Mouse (Mus musculus) midbrain, embryonic 15.5 days (tissue): ENCODE measurements around the gene Jund. TPM values are rescaled to one million over a fixed set of nuclear protein-coding genes. Genes with fewer than 3 reads are reported as not detected.
A peak's percentile ranks its signal among the peaks of the same experiment; 100 is the strongest.

ENCODE experiments used
- ATAC-seq: fragments of 200-750 bp; cut with Nextera tagmentation; replicated peaks from 2 replicates; pipeline ENCODE4 v1.8.0; 2017; ENCODE audit warnings: moderate TSS enrichment
- H3K27ac ChIP-seq: fragments of 300-500 bp; sonication (generic); 2 replicates; pipeline ENCODE4 v1.5.1; 2015; ENCODE audit warnings: mild to moderate bottlenecking, inconsistent platforms
- H3K27me3 ChIP-seq: fragments of 300-500 bp; sonication (generic); replicated peaks from 2 replicates; pipeline ENCODE4 v1.6.1; 2015; ENCODE audit warnings: inconsistent platforms
- H3K36me3 ChIP-seq: fragments of 300-500 bp; sonication (generic); replicated peaks from 2 replicates; pipeline ENCODE4 v1.6.1; 2015; ENCODE audit warnings: inconsistent platforms
- H3K4me1 ChIP-seq: fragments of 300-500 bp; sonication (generic); 2 replicates; pipeline ENCODE4 v1.6.1; 2015; ENCODE audit warnings: inconsistent platforms
- H3K4me2 ChIP-seq: fragments of 300-500 bp; sonication (generic); 2 replicates; pipeline ENCODE4 v1.6.1; 2015; ENCODE audit warnings: inconsistent platforms, mild to moderate bottlenecking, moderate library complexity
- H3K4me3 ChIP-seq: fragments of 300-500 bp; sonication (generic); 2 replicates; pipeline ENCODE4 v1.5.1; 2015; ENCODE audit warnings: mild to moderate bottlenecking, inconsistent platforms
- H3K9ac ChIP-seq: fragments of 300-500 bp; sonication (generic); 2 replicates; pipeline ENCODE4 v1.6.1; 2015; ENCODE audit warnings: mild to moderate bottlenecking, inconsistent platforms
- H3K9me3 ChIP-seq: fragments of 300-500 bp; sonication (generic); 2 replicates; pipeline ENCODE4 v1.6.1; 2016; ENCODE audit warnings: inconsistent platforms
- WGBS: fragments of 180-500 bp; shearing (Covaris S2); methylation state at CpG from one replicate; pipeline ENCODE4 v1.1.7; 2015; ENCODE audit warnings: mixed read lengths; 5-methylcytosine and 5-hydroxymethylcytosine counted together
- polyA plus RNA-seq: library from polyadenylated mRNA; unstranded; fragments of >200 nt; fragmentation: Nextera tagmentation; extraction: Ambion mirVana; gene quantifications from 2 replicates; pipeline ENCODE4 v1.2.1, GENCODE M21; 2015

Jund gene
- polyA plus RNA-seq, 1 experiment from 2014 or later, result 83.0 TPM

DNA sequence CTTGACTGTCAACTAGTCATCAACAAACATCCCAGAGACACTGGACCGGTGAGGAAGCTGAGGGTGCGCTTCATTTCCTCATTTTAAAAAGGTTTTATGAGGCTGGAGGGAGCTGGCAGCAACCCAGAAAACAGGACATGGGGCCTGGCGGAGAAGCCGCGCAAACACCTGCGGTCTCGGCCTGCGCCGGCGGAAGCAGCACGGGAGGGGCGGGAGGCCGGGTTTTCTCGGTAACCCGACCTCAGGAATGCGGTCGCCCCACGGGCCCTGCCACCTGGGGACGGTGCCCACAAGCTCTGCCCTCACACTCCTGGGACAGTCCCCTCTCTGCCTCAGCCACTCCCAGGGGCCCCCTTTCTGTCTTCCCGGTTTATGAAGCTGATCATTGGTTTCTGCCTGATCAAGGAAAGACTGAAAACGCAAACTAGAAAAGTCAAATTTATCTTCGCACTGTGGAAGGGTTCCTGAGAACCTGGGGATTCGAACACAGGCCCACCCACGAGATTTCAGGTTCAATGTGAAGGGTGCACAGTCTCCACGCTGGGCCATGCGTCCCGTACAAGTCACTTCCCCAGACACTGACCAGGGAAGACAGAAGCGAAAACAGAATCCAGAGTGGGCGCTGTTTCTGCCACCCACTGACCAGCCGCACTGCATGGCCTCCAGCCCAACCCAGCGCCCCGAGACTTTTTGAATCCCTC is 3.3 kb upstream of the Jund start:
- H3K27ac ChIP-seq, result no peak overlapping the region
- H3K9me3 ChIP-seq, result no peaks in the 10 kb centered on the region
- no peak for ATAC-seq
- H3K4me3 ChIP-seq, result no peak overlapping the region
- H3K4me2 ChIP-seq, result no peak overlapping the region
- no peaks in the 10 kb centered on the region for H3K27me3 ChIP-seq
- H3K36me3 ChIP-seq, result no peaks in the 10 kb centered on the region
- WGBS, result 38% methylated on average over 32 of the region's 32 CpGs
- H3K9ac ChIP-seq, result no peak overlapping the region
- peaks cover 38% of the 10 kb centered on the region for H3K4me1 ChIP-seq

DNA sequence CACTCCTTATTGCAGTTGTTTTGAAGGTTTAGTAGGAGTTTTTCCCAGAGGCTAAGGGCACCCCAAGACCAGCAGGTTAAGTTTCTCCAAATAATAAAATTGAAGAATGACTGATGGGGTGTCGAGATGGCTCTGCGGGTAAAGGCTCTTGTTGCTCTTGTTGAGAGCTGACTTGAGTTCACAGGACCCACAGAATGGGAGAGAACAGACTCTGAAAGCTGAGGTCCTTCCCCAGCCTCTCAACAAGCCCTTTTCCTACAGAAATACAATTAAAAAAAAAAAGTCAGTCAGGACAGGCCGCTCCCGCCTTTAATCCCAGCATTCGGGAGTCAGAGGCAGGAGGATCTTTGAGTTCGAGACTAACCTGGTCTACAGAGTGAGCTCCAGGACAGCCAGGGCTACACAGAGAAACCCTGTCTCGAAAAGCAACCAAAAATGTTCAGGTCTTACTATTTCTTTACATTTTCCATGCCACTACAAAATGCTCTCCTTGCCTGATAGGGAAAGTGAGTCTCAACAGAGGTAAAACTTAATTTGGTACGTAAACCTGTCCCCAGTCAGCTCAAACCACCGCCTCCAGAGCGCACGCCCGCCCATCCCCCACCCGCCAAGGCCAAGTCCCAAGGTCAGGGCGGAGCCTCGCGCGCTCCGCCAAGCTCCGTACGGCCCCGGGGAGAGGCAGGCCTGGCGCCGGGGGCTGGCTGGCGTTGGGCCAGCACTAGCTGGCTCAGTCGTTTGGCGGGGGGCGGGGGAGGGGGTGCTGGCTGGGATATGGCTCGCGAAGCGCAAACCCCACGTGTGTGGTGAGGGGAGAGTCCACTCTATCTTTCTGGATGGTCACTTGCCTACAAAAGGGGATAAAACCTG is 2.5 kb upstream of the Jund start:
- 6% methylated on average over 31 of the region's 31 CpGs for WGBS
- no peak for ATAC-seq
- peak overlapping the region; percentile 55 for H3K4me2 ChIP-seq

DNA sequence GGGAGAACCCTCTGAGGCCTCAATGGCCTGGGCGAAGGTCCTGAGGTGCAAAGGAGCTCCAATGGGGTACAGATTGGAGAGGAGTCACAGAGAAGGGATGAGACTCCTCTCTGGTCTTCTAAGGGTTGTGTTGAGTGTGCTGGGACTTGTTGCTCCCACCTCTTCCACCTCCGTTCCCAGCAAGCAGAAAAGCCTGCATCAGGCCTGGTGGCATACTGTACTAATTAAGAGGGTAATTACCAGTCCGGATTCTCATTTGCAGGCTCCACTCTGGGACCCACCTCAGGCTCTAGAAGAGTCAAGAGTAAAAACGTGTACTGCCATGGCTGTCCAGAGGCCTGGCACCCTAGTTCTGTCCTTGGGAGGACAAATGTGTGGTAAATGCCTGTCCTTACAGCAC is 1.8 kb upstream of the Jund start:
- H3K27ac ChIP-seq, result peak overlapping the region; percentile 99
- peaks cover 44% of the 10 kb centered on the region for H3K4me1 ChIP-seq
- peak overlapping the region; percentile 55 for H3K4me2 ChIP-seq
- H3K4me3 ChIP-seq, result peak overlapping the region; percentile 23; the same call in 1 of the 2 replicates
- peak overlapping the region; percentile 36; the same call in 1 of the 2 replicates for H3K9ac ChIP-seq
- no peaks in the 10 kb centered on the region for H3K9me3 ChIP-seq
- 38% methylated on average over 4 of the region's 4 CpGs for WGBS
- ATAC-seq, result no peak
- H3K27me3 ChIP-seq, result no peaks in the 10 kb centered on the region
- H3K36me3 ChIP-seq, result no peaks in the 10 kb centered on the region

More for the DNA sequence above, 2.5 kb upstream of the Jund start:
- Histone ChIP-seq H3K4me3 (peak overlapping the region; percentile 23), H3K27me3 (no peaks in the 10 kb centered on the region), H3K4me1 (peaks cover 44% of the 10 kb centered on the region), H3K9me3 (no peaks in the 10 kb centered on the region), H3K36me3 (no peaks in the 10 kb centered on the region), H3K27ac (peak overlapping the region; percentile 99), H3K9ac (peak overlapping the region; percentile 36)

DNA sequence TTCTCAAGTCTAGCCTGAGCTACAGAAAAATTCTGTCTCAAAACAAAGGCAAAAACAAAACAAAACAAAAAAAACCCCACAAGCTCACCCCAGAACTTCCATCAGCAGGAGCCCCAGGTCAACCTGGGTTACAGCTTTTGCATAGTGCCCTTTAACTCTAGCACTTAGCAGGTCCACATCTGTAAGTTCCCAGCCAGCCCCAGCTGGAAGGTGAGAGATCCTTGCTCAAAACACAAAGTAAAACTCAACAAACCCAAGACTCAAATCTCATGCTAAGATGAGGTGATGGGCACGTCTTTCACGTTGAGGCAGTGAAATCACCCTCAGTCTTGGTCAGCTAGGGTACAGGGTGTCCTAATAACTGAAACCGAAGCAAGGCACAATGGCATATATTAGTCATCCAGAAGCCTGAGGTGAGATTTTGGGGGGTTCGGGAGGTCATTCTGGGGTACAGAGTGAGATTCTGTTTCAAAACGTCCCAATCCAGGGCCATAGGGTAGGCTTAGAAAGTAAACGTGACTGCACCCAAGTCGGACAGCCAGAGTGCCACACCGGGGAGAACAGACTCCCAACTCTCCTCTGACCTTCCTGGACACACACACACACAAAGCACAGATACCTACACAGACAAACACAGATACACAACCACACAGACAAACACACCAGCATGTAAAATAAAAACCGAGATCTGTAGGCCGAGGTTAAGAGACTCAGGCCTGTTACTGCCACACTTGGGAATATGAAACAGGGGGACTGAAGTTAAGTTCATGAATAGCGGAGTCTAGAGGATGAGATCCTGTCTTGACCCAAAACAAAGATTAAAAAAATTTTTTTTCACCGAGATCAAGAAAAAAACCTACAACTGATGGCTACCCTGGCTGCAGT is 1.1 kb upstream of the Jund start:
- peak overlapping the region; percentile 67 for H3K4me2 ChIP-seq
- peak overlapping the region; percentile 92 for H3K4me3 ChIP-seq
- 70% methylated on average over 12 of the region's 12 CpGs for WGBS
- peaks cover 46% of the 10 kb centered on the region for H3K4me1 ChIP-seq
- H3K9ac ChIP-seq, result peak overlapping the region; percentile 44; the same call in 1 of the 2 replicates
- peak overlapping the region; percentile 99 for H3K27ac ChIP-seq
- ATAC-seq, result no peak
- no peaks in the 10 kb centered on the region for H3K36me3 ChIP-seq
- H3K27me3 ChIP-seq, result no peaks in the 10 kb centered on the region
- H3K9me3 ChIP-seq, result no peaks in the 10 kb centered on the region

DNA sequence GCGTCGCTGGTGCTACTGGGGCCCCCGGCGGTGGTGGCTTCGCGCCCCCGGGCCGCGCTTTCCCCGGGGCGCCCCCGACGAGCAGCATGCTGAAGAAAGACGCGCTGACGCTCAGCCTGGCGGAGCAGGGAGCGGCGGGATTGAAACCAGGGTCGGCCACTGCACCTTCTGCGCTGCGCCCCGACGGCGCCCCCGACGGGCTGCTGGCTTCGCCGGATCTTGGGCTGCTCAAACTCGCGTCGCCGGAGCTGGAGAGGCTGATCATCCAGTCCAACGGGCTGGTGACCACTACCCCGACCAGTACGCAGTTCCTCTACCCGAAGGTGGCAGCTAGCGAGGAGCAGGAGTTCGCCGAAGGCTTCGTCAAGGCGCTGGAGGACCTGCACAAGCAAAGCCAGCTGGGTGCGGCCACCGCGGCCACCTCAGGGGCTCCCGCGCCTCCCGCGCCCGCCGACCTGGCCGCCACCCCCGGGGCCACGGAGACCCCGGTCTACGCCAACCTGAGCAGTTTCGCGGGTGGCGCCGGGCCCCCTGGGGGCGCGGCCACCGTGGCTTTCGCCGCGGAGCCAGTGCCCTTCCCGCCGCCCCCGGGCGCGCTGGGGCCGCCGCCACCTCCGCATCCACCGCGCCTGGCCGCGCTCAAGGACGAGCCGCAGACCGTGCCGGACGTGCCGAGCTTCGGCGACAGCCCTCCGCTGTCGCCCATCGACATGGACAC is 526 bp downstream of the Jund start:
- Histone ChIP-seq H3K27ac (peak overlapping the region; percentile 99), H3K4me2 (peak overlapping the region; percentile 64), H3K36me3 (no peaks in the 10 kb centered on the region), H3K27me3 (no peaks in the 10 kb centered on the region), H3K4me3 (peak overlapping the region; percentile 92), H3K4me1 (peaks cover 58% of the 10 kb centered on the region), H3K9me3 (no peaks in the 10 kb centered on the region), H3K9ac (peak overlapping the region; percentile 99)
- peak; percentile 24 for ATAC-seq
- under 1% methylated on average over 83 of the region's 89 CpGs for WGBS

DNA sequence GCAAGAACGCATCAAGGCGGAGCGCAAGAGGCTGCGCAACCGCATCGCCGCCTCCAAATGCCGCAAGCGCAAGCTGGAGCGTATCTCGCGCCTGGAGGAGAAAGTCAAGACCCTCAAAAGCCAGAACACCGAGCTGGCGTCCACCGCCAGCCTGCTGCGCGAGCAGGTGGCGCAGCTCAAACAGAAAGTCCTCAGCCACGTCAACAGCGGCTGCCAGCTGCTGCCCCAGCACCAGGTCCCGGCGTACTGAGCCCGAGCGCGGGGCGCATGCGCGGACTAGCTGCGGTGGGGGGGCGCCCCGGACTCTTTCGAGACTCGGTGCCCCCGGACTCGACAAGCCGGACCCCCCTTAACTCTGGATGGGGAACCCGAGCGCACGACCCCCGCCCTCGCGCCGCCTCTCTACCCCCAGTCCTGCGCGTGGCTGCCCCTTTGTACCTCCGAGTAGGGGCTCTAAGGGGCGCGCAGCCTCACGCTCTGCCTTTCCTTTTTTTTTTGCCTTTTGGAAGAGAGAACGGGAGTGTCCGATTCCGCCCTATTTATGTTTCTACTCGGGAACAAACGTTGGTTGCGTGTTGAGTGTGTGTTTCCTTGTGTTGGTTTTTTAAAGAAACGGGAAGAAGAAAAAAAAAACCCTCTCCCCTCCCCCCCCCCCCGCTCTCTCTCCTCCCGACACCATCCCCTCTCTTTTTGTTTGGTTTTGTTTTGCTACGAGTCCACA is 1.2 kb downstream of the Jund start:
- Histone ChIP-seq H3K4me1 (peaks cover 58% of the 10 kb centered on the region), H3K9me3 (no peaks in the 10 kb centered on the region), H3K27ac (peak overlapping the region; percentile 99), H3K4me3 (peak overlapping the region; percentile 92), H3K27me3 (no peaks in the 10 kb centered on the region), H3K4me2 (peak overlapping the region; percentile 64), H3K9ac (peak overlapping the region; percentile 99), H3K36me3 (no peaks in the 10 kb centered on the region)
- WGBS, result under 1% methylated on average over 59 of the region's 59 CpGs
- no peak; the same call in 1 of the 2 replicates for ATAC-seq

DNA sequence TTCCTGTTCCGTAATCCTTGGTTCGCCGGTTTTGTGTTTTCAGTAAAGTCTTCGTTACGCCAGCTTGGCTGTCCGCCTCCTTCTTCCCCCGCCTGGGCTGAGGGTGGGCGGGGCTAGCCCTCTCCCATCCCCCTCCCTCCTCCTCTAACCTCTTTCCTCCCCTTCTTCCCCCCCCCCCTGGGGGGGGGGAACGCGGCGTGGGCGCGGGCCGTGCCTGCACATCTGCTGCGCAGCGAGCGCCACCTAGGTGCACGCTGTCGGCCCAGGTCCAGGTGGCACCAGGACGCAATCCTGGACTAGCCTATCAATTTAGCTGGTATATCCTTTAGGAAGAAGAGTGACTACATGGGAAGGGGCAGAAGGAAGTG is 1.8 kb downstream of the Jund start:
- Histone ChIP-seq H3K9ac (peak overlapping the region; percentile 99), H3K4me2 (peak overlapping the region; percentile 64), H3K36me3 (no peaks in the 10 kb centered on the region), H3K4me3 (peak overlapping the region; percentile 92), H3K9me3 (no peaks in the 10 kb centered on the region), H3K27ac (peak overlapping the region; percentile 99), H3K4me1 (peaks cover 58% of the 10 kb centered on the region), H3K27me3 (no peaks in the 10 kb centered on the region)
- WGBS, result 0% methylated on average over 20 of the region's 20 CpGs
- ATAC-seq, result peak; percentile 38

DNA sequence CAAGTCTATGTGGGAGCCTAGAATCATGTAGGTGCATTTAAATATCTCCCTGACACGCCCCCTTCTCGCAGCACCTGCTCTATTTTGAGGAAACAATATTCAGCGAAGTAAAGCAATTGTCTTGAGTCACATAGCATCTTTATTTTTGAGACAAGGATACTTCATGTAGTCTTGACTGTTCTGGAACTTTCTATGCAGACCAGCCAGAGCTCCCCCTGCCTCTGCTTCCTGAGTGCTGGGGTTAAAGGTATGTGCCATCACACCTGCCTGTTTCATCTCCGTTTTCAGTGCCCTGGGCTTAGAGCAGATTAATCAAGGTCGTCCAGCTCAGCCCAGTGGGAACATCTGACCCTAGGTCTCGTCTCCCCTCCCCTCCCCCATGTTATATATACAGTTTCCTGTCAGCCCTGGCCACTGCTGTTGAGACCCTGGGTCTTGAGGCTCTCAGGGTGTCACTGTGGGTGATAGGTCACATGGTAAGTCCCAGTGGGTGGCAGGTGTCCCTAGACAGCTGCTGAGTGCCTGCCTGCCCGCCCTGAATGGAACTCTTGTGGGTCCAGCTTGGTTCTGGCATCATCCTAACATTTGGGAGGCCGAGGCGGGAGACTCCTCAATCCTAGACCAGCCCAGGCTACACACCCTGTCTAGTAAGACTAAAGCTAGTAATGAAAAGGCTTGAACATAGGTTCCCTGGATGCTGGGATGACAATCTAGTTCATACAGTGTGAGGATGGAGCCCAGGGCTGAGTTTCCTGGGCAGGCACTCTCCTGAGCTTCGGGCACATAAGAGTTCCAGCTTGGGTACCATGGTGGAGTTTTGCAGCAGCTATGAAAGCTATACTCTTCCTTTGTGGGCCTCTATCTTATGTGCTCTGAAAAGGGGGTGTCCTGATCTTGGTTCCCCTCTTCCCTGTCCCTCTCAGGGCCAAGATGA is 2.6 kb downstream of the Jund start:
- Histone ChIP-seq H3K9me3 (no peaks in the 10 kb centered on the region), H3K4me3 (peak overlapping the region; percentile 92), H3K9ac (peak overlapping the region; percentile 99), H3K4me2 (peak overlapping the region; percentile 64), H3K4me1 (peaks cover 50% of the 10 kb centered on the region), H3K27ac (peak overlapping the region; percentile 99), H3K36me3 (no peaks in the 10 kb centered on the region), H3K27me3 (no peaks in the 10 kb centered on the region)
- WGBS, result 52% methylated on average over 10 of the region's 10 CpGs
- no peak for ATAC-seq

DNA sequence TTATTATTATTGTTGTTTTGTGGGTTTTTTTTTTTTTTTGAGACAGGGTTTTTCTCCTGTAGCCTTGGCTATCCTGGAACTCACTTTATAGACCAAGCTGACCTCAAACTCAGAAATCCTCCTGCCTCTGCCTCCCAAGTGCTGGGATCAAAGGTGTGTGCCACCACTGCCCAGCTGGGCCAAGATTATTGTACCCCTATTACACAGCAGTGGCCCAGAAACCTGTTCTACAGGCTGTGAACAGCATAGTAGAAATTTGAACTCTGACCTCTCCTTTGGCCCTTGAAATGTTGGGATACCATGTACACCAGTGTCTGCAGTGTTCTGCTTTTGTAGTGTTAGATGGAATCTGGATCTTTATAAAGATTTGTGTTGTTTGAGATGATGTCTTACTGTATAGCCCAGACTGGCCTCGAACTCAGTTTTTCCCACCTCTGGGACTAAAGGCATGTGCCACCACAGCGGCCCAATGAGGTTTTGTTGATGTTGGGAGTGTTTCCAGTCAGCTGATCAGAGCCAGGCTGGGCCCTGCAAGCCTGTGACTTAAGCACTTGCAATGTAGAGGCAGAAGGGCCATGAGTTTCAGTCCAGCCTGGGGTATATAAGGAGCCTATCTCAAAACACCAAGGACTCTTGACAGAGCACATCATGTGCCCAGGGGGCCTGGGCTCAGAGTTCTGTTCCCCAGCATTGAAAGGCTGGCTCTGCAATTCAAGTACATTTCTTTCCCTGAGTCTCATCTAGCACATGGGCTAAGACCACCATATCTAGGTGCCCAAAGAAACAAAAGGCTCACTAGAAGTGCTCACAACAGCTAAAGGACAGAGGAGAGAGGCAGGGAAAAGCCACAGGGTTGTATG is 3.5 kb downstream of the Jund start:
- Histone ChIP-seq H3K27ac (no peak overlapping the region), H3K9ac (peak overlapping the region; percentile 99; the same call in 1 of the 2 replicates), H3K4me2 (peak overlapping the region; percentile 64), H3K27me3 (no peaks in the 10 kb centered on the region), H3K36me3 (no peaks in the 10 kb centered on the region), H3K9me3 (no peaks in the 10 kb centered on the region), H3K4me3 (peak overlapping the region; percentile 92), H3K4me1 (peaks cover 41% of the 10 kb centered on the region)
- no peak for ATAC-seq
- WGBS, result 94% methylated on average over 2 of the region's 2 CpGs

DNA sequence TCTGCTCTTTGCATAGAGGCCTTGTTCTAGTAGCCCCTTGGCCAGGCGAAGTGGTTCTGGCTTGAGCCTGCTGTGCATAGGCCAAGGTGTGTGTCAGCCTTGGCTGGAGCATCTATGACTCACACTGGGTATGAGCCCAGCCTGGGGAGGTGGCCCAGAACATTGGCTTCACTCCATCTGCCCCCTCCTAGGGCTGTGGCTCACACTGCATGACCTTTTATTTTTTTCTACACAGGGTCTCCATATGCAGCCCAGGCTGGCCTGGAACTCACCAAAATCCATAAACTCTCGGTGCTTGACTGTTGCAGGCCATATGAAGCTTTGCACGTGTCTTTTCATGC is 4.1 kb downstream of the Jund start:
- Histone ChIP-seq H3K4me2 (peak overlapping the region; percentile 64), H3K36me3 (no peaks in the 10 kb centered on the region), H3K27me3 (no peaks in the 10 kb centered on the region), H3K9ac (no peak overlapping the region), H3K4me1 (peaks cover 37% of the 10 kb centered on the region), H3K4me3 (no peak overlapping the region), H3K9me3 (no peaks in the 10 kb centered on the region), H3K27ac (no peak overlapping the region)
- ATAC-seq, result no peak
- WGBS, result 83% methylated on average over 3 of the region's 3 CpGs
